Mouse (Mus musculus) CD4-positive, CD25-positive, alpha-beta regulatory T cell, adult 4 months (primary cell): ENCODE results near the gene Zfp507. TPM values are rescaled to one million over a fixed set of nuclear protein-coding genes. Genes with fewer than 3 reads are reported as not detected.

Experiments
- ATAC-seq: one replicate; pipeline ENCODE4 v1.8.0; 2017
- polyA plus RNA-seq, 2 experiments: library from polyadenylated mRNA; unstranded; fragments of 100-300 nt; shearing (Covaris generic); gene quantifications; one replicate each; pipeline ENCODE4 v1.2.1; 2017

The Zfp507 gene
- 1 to 10 TPM; 4.4 to 5.1 TPM for polyA plus RNA-seq

GRCm38 (mm10) chr7:35802906-35803595 is at the start of gene Zfp507:
Gene Zfp507 (minus strand): TSS chr7:35803003.
- ATAC-seq, result peak; percentile 94

GRCm38 (mm10) chr7:35850426-35850825 is 47.6 kb upstream of the Zfp507 start:
- ATAC-seq, result no peak

GRCm38 (mm10) chr7:35848526-35848925 is 45.7 kb upstream of the Zfp507 start:
- no peak for ATAC-seq

GRCm38 (mm10) chr7:35840504-35840903 is 37.7 kb upstream of the Zfp507 start:
- no peak for ATAC-seq

GRCm38 (mm10) chr7:35836851-35837250 is 34.0 kb upstream of the Zfp507 start:
- ATAC-seq, result no peak

- ATAC-seq, result no peak
Measured at GRCm38 (mm10) chr7:35836415-35836814, 33.6 kb upstream of the Zfp507 start.

- no peak for ATAC-seq
Measured at GRCm38 (mm10) chr7:35830119-35830518, 27.3 kb upstream of the Zfp507 start.

- no peak for ATAC-seq
Measured at GRCm38 (mm10) chr7:35823906-35824305, 21.1 kb upstream of the Zfp507 start.

GRCm38 (mm10) chr7:35822320-35822719 is 19.5 kb upstream of the Zfp507 start:
- no peak for ATAC-seq

GRCm38 (mm10) chr7:35821357-35821756 is 18.6 kb upstream of the Zfp507 start:
- no peak for ATAC-seq

- ATAC-seq, result no peak
Measured at GRCm38 (mm10) chr7:35819486-35819885, 16.7 kb upstream of the Zfp507 start.

GRCm38 (mm10) chr7:35814759-35815551 is 12.2 kb upstream of the Zfp507 start:
- no peak for ATAC-seq

GRCm38 (mm10) chr7:35813306-35813705 is 10.5 kb upstream of the Zfp507 start:
- no peak for ATAC-seq

GRCm38 (mm10) chr7:35810736-35811135 is 7.9 kb upstream of the Zfp507 start:
- no peak for ATAC-seq

- ATAC-seq, result no peak
Measured at GRCm38 (mm10) chr7:35804206-35804605, 1.4 kb upstream of the Zfp507 start.

- peak; percentile 90 for ATAC-seq
Measured at GRCm38 (mm10) chr7:35802201-35802905, 450 bp downstream of the Zfp507 start.

GRCm38 (mm10) chr7:35796123-35796522 is 6.7 kb downstream of the Zfp507 start:
- ATAC-seq, result no peak

- no peak for ATAC-seq
Measured at GRCm38 (mm10) chr7:35794145-35794664, 8.6 kb downstream of the Zfp507 start.

GRCm38 (mm10) chr7:35792150-35792848 is 10.5 kb downstream of the Zfp507 start:
- no peak for ATAC-seq

- no peak for ATAC-seq
Measured at GRCm38 (mm10) chr7:35790926-35791325, 11.9 kb downstream of the Zfp507 start.

GRCm38 (mm10) chr7:35790201-35790600 is 12.6 kb downstream of the Zfp507 start:
- no peak for ATAC-seq

- no peak for ATAC-seq
Measured at GRCm38 (mm10) chr7:35785579-35785978, 17.2 kb downstream of the Zfp507 start.
